ENCODE assay signal across 14 mouse cellular contexts in genomic region chr14:105556813-105557212, GRCm38 (mm10).
DNase-seq lines count a peak whose midpoint lies in the region; ATAC-seq and TF ChIP-seq lines count a peak whose summit lies in the region.
"Had no signal": no experiment of that assay in that cellular context is flagged by ENCODE, and none has a peak within 500 bp of the region (broad histone marks: within the 10 kb centered on the region; RNA-seq: fewer than 3 reads in every experiment).

No protein-coding gene starts in this region.

- intact Hi-C loops in left cerebral cortex, postnatal 4 days (cut with DNase I), result loop anchor here (5.0 kb wide), 1 partner anchor 335 kb away; no protein-coding TSS in a partner anchor

- in situ Hi-C loops in Patski (cut with MboI; ENCODE audit: low pct_unique_long_range_greater_than_20kb), result no loop called here

- H3K36me3 ChIP-seq in forebrain, embryonic 12.5 days (replicated peaks), result no peaks in the 10 kb centered on the region
- H3K36me3 ChIP-seq: G1E had no signal

- 84% methylated on average over 3 of the region's 3 CpGs for WGBS in forebrain, embryonic 12.5 days

- H3K4me3 ChIP-seq in layer of hippocampus, adult 2 months, result no peak overlapping the region
- H3K4me3 ChIP-seq in forebrain, embryonic 12.5 days (replicated peaks), result no peak overlapping the region
- H3K4me3 ChIP-seq: forebrain, embryonic 13.5 days had no signal

- peak; percentile 62 for TF ChIP-seq CTCF in layer of hippocampus, adult 2 months (conservative IDR thresholded peaks at IDR 0.05)
- TF ChIP-seq CTCF in Patski (IDR thresholded peaks at IDR 0.05), result peak; percentile 55

- CTCF ChIA-PET in Patski (lab: Charles Lee), result interaction anchor here (0.6 kb wide), 2 partner anchors 229 to 431 kb away, joined by 3 read pairs; no protein-coding TSS in a partner anchor

- H3K4me2 ChIP-seq in forebrain, embryonic 12.5 days, result no peak overlapping the region
- H3K4me2 ChIP-seq: forebrain, embryonic 13.5 days; heart, embryonic 11.5 days had no signal

- H3K4me1 ChIP-seq in forebrain, embryonic 12.5 days, result no peaks in the 10 kb centered on the region
- H3K4me1 ChIP-seq: forebrain, embryonic 13.5 days had no signal

- peak; percentile 42 for DNase-seq in adrenal gland, adult 2 months
- no peak for DNase-seq in adrenal gland, postnatal 4 days (ENCODE audit: low spot score in 2 of 2)
- DNase-seq in layer of hippocampus, adult 2 months (ENCODE audit: low spot score in 2 of 2), result peak in 1 of 2 experiments; percentile 35
- no peak for DNase-seq in layer of hippocampus, adult 9-11 months
- DNase-seq in Patski (ENCODE audit: low read depth, low spot score), result no peak
- peak; percentile 21 for DNase-seq in lung, postnatal 25 days (ENCODE audit: low spot score)
- DNase-seq in left cerebral cortex, postnatal 4 days, result no peak
- DNase-seq: cerebellum, postnatal 36 days; retina, postnatal 1 day; thymus, postnatal 25 days had no signal

- no peak overlapping the region for H3K9ac ChIP-seq in forebrain, embryonic 12.5 days
- H3K9ac ChIP-seq: forebrain, embryonic 13.5 days had no signal

- POLR2A ChIA-PET in Patski (lab: Charles Lee), result no interaction called here

- H3K27ac ChIP-seq in layer of hippocampus, adult 2 months, result no peak overlapping the region
- no peak overlapping the region for H3K27ac ChIP-seq in forebrain, embryonic 12.5 days
- H3K27ac ChIP-seq: forebrain, embryonic 13.5 days had no signal

- no peaks in the 10 kb centered on the region for H3K27me3 ChIP-seq in Patski
- H3K27me3 ChIP-seq in forebrain, embryonic 12.5 days, result no peaks in the 10 kb centered on the region
- H3K27me3 ChIP-seq: forebrain, embryonic 13.5 days had no signal

- no peak for ATAC-seq in Patski
- ATAC-seq in forebrain, embryonic 12.5 days (ENCODE audit: low FRiP score), result no peak
- ATAC-seq: forebrain, embryonic 13.5 days had no signal

- no peaks in the 10 kb centered on the region for H3K9me3 ChIP-seq in forebrain, embryonic 12.5 days
- H3K9me3 ChIP-seq: forebrain, embryonic 13.5 days had no signal

Comparison
In these comparisons a context has a peak if more than half of its experiments do, and no peak if none do; other contexts are left out.
1. DNase-seq: peak in adrenal gland, adult 2 months (single experiment) and lung, postnatal 25 days (single experiment); none in adrenal gland, postnatal 4 days (0 of 2), layer of hippocampus, adult 9-11 months (single experiment), Patski (single experiment) and left cerebral cortex, postnatal 4 days (single experiment).